Mouse (Mus musculus): ENCODE results near the gene March4. TPM values are rescaled to one million over a fixed set of nuclear protein-coding genes. Genes with fewer than 3 reads are reported as not detected.

Gene March4
- polyA plus RNA-seq, 1 experiment: not detected

GRCm38 (mm10) chr1:72379752-72380353 is 156.9 kb downstream of the March4 start:
- TF ChIP-seq POLR2A (IDR thresholded peaks at IDR 0.05; ENCODE audit: borderline replicate concordance, low read depth, low read length) (no peak), CTCF (IDR thresholded peaks at IDR 0.05; ENCODE audit: low read depth, low read length) (no peak)
- Histone ChIP-seq H3K4me1 (ENCODE audit: control insufficient read depth, insufficient read depth, low read length) (no peaks in the 10 kb centered on the region), H3K27ac (ENCODE audit: insufficient read depth, low read depth, low read length) (no peak overlapping the region), H3K4me3 (ENCODE audit: insufficient read depth, low read length) (no peak overlapping the region)

DNA sequence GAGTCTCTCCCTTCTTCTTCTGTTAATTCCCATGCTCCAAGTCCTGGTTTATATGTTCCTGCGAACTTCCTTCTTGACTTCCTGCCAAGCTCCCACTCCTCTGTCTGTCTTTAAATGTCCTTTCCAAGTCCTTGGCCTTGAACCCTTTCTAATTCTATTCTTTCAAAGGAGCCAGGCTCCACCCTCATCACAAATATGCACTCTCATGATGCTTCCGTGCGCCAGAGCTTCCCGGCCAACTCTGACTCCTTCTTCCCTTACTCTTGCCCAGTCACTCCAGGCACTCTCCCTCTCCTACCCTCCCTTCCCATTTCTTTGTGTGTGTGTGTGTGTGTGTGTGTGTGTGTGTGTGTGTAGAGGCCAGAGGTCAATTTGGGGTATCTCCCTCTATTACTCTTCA is 158.6 kb downstream of the March4 start:
- TF ChIP-seq CTCF (IDR thresholded peaks at IDR 0.05; ENCODE audit: low read depth, low read length): no peak
- TF ChIP-seq POLR2A (IDR thresholded peaks at IDR 0.05; ENCODE audit: borderline replicate concordance, low read depth, low read length): no peak
- no peak overlapping the region for H3K27ac ChIP-seq (ENCODE audit: insufficient read depth, low read depth, low read length)
- no peak overlapping the region for H3K4me3 ChIP-seq (ENCODE audit: insufficient read depth, low read length)
- no peaks in the 10 kb centered on the region for H3K4me1 ChIP-seq (ENCODE audit: control insufficient read depth, insufficient read depth, low read length)

Other genes with a start within 250 kb of the March4 start
- gene Xrcc5, start 229.5 kb downstream of the March4 start, polyA plus RNA-seq (2012; ENCODE audit: insufficient read depth, insufficient read length, missing spikeins): 0.73 and 0.99 TPM in 2 replicates
- 20.2 and 22.3 TPM in 2 replicates for gene Smarcal1, start 46.3 kb upstream of the March4 start, polyA plus RNA-seq (2012; ENCODE audit: insufficient read depth, insufficient read length, missing spikeins)
- gene Ankar, start 163.6 kb upstream of the March4 start, polyA plus RNA-seq (2012; ENCODE audit: insufficient read depth, insufficient read length, missing spikeins): 0.13 TPM in 1 of 2 replicates, not detected in the other
- gene Rpl37a, start 174.4 kb upstream of the March4 start, polyA plus RNA-seq (2012; ENCODE audit: insufficient read depth, insufficient read length, missing spikeins): 524 and 676 TPM in 2 replicates

Data from bone marrow macrophage, adult 2 months (primary cell).